Mouse (Mus musculus): ENCODE measurements at regions not wholly inside any gene's neighbourhood (a gene's known extent, or its start where the extent isn't known, plus 50 kb on each side); places are given as distances from the start of the nearest gene placed in this dataset.

DNA sequence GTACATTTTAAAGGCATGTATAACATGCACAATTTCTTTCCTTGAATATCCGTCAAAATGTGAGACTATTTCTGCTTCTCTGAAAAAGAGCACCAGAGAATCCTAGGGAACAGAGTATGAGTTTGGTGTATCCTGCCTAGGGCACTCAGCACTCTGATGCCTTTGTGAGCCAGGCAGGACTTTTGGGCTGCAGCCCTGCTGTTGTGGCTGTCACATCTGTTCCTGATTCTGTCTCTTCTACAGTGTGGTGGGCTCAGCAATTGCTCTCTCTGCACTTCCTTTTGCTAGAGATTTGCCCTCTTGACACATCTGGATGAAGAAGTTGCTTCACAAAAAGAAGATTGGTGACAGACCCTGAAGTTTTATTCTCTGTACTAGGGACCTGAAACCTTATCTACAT lies 73.9 kb upstream of the Defb41 start:
- Histone ChIP-seq H3K27me3 (replicated peaks; ENCODE audit: insufficient read depth, low read length) (no peaks in the 10 kb centered on the region), H3K4me1 (ENCODE audit: insufficient read depth, low read depth, low read length) (no peaks in the 10 kb centered on the region), H3K27ac (ENCODE audit: low read length) (no peak overlapping the region), H3K4me2 (replicated peaks; ENCODE audit: low read depth, low read length) (no peak overlapping the region), H3K4me3 (ENCODE audit: low read depth, low read length) (no peak overlapping the region), H3K9ac (replicated peaks; ENCODE audit: low read depth) (no peak overlapping the region), H3K36me3 (ENCODE audit: insufficient read depth, low read length) (no peaks in the 10 kb centered on the region), H3K9me3 (ENCODE audit: low read length) (no peaks in the 10 kb centered on the region)
- DNase-seq (ENCODE audit: low spot score), result no peak
- no peak for TF ChIP-seq CTCF (IDR thresholded peaks at IDR 0.05)
- TF ChIP-seq EP300 (IDR thresholded peaks at IDR 0.05), result no peak
- ATAC-seq, result no peak
- 68% methylated on average over 1 of the region's 1 CpGs for WGBS

Measured in lung, postnatal 0 days (tissue).